Mouse (Mus musculus): ENCODE measurements at regions not wholly inside any gene's neighbourhood (a gene's known extent, or its start where the extent isn't known, plus 50 kb on each side); places are given as distances from the start of the nearest gene placed in this dataset.

DNA sequence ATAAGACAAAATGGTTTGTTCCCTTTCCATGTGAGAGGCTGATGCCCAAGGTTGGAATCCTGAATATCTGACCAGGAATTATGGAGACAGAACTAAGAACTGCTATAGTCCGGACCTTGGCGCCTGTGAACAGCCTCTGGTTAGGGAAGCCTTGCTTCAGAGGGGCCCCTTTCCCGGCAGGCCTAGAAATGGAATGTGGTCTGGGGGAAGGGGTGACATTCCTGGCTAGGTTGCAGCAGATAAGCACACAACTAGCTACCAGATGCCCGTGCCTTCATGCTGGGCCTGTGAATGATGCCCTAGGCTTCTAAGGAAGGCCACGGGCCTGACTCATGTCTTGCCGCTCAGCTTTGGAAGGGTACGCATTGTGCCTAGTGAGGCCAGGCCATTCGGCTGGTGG lies 89.4 kb downstream of the Snrpe start:
- no peaks in the 10 kb centered on the region for H3K4me1 ChIP-seq (ENCODE audit: insufficient read depth, low read length)
- H3K9ac ChIP-seq (replicated peaks; ENCODE audit: low read length), result no peak overlapping the region
- no peaks in the 10 kb centered on the region for H3K27me3 ChIP-seq (ENCODE audit: insufficient read depth, low read length)
- no peaks in the 10 kb centered on the region for H3K9me3 ChIP-seq (ENCODE audit: low read length)
- H3K4me3 ChIP-seq (ENCODE audit: low read length), result no peak overlapping the region
- H3K4me2 ChIP-seq (replicated peaks; ENCODE audit: low read depth, low read length), result no peak overlapping the region
- WGBS, result 68% methylated on average over 8 of the region's 8 CpGs
- no peak for ATAC-seq (ENCODE audit: low FRiP score, low TSS enrichment)
- no peaks in the 10 kb centered on the region for H3K36me3 ChIP-seq (ENCODE audit: insufficient read depth, low read length)
- H3K27ac ChIP-seq (ENCODE audit: low read length), result no peak overlapping the region

DNA sequence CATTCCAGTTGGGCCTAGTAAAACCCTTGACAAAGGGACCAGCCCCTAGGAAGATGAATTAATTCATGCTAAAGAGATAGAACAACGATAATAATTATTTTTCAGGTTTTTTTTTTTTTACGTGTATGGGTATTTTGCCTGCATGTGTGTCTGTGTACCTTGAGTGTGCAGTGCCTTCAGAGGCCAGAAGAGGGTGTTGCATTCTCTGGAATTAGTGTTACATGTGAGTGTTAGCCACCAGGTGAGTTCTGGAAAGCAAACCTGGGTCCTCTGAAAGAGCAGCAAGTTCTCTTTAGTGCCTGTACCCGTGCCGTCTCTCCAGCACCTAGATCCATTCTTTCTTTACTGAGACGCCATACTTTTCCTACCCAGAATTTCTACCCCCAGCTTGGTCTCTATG lies 92.8 kb upstream of the Sox13 start:
- Histone ChIP-seq H3K9me3 (ENCODE audit: low read length) (no peaks in the 10 kb centered on the region), H3K9ac (replicated peaks; ENCODE audit: low read length) (no peak overlapping the region), H3K27ac (ENCODE audit: low read length) (no peak overlapping the region), H3K4me2 (replicated peaks; ENCODE audit: low read depth, low read length) (no peak overlapping the region), H3K27me3 (ENCODE audit: insufficient read depth, low read length) (no peaks in the 10 kb centered on the region), H3K36me3 (ENCODE audit: insufficient read depth, low read length) (no peaks in the 10 kb centered on the region), H3K4me1 (ENCODE audit: insufficient read depth, low read length) (no peaks in the 10 kb centered on the region), H3K4me3 (ENCODE audit: low read length) (no peak overlapping the region)
- 95% methylated on average over 5 of the region's 5 CpGs for WGBS
- no peak for ATAC-seq (ENCODE audit: low FRiP score, low TSS enrichment)

GRCm38 (mm10) chr1:133504116-133504515 lies 79.9 kb upstream of the Sox13 start:
- Histone ChIP-seq H3K36me3 (ENCODE audit: insufficient read depth, low read length) (no peaks in the 10 kb centered on the region), H3K4me3 (ENCODE audit: low read length) (no peak overlapping the region), H3K27me3 (ENCODE audit: insufficient read depth, low read length) (no peaks in the 10 kb centered on the region), H3K4me1 (ENCODE audit: insufficient read depth, low read length) (no peaks in the 10 kb centered on the region), H3K9me3 (ENCODE audit: low read length) (no peaks in the 10 kb centered on the region), H3K4me2 (replicated peaks; ENCODE audit: low read depth, low read length) (no peak overlapping the region), H3K9ac (replicated peaks; ENCODE audit: low read length) (no peak overlapping the region), H3K27ac (ENCODE audit: low read length) (no peak overlapping the region)
- ATAC-seq (ENCODE audit: low FRiP score, low TSS enrichment), result no peak
- WGBS, result 38% methylated on average over 3 of the region's 3 CpGs

- Histone ChIP-seq H3K9ac (replicated peaks; ENCODE audit: low read length) (no peak overlapping the region), H3K4me3 (ENCODE audit: low read length) (no peak overlapping the region), H3K27me3 (ENCODE audit: insufficient read depth, low read length) (no peaks in the 10 kb centered on the region), H3K9me3 (ENCODE audit: low read length) (no peaks in the 10 kb centered on the region), H3K36me3 (ENCODE audit: insufficient read depth, low read length) (no peaks in the 10 kb centered on the region), H3K4me2 (replicated peaks; ENCODE audit: low read depth, low read length) (no peak overlapping the region), H3K27ac (ENCODE audit: low read length) (no peak overlapping the region), H3K4me1 (ENCODE audit: insufficient read depth, low read length) (no peaks in the 10 kb centered on the region)
- 91% methylated on average over 2 of the region's 2 CpGs for WGBS
- no peak for ATAC-seq (ENCODE audit: low FRiP score, low TSS enrichment)
These were observed 79.2 kb upstream of the Sox13 start for GRCm38 (mm10) chr1:133503336-133503735.

DNA sequence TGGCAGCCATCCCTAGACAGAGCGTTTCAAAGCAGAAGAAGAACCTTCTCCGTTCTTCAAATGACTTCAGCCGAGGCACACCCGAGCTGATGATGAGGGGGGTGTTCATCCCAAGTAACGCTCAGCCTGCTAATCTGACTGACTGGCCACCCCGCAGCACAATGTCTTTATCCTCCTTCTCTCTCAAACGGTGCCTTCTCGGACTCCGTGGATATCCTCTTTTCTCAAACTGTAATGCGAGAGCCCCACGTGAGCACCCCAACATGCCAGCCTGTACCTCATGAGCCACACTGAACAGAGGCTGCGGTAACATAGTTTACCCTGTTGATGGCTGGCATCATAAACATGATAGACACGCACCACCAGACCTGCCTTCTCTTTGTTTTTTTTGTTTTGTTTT lies 76.8 kb upstream of the Sox13 start:
- H3K4me3 ChIP-seq (ENCODE audit: low read length), result no peak overlapping the region
- no peaks in the 10 kb centered on the region for H3K4me1 ChIP-seq (ENCODE audit: insufficient read depth, low read length)
- H3K9ac ChIP-seq (replicated peaks; ENCODE audit: low read length), result no peak overlapping the region
- H3K36me3 ChIP-seq (ENCODE audit: insufficient read depth, low read length), result no peaks in the 10 kb centered on the region
- ATAC-seq (ENCODE audit: low FRiP score, low TSS enrichment), result no peak
- H3K9me3 ChIP-seq (ENCODE audit: low read length), result no peaks in the 10 kb centered on the region
- no peak overlapping the region for H3K4me2 ChIP-seq (replicated peaks; ENCODE audit: low read depth, low read length)
- no peaks in the 10 kb centered on the region for H3K27me3 ChIP-seq (ENCODE audit: insufficient read depth, low read length)
- 60% methylated on average over 13 of the region's 13 CpGs for WGBS
- no peak overlapping the region for H3K27ac ChIP-seq (ENCODE audit: low read length)

DNA sequence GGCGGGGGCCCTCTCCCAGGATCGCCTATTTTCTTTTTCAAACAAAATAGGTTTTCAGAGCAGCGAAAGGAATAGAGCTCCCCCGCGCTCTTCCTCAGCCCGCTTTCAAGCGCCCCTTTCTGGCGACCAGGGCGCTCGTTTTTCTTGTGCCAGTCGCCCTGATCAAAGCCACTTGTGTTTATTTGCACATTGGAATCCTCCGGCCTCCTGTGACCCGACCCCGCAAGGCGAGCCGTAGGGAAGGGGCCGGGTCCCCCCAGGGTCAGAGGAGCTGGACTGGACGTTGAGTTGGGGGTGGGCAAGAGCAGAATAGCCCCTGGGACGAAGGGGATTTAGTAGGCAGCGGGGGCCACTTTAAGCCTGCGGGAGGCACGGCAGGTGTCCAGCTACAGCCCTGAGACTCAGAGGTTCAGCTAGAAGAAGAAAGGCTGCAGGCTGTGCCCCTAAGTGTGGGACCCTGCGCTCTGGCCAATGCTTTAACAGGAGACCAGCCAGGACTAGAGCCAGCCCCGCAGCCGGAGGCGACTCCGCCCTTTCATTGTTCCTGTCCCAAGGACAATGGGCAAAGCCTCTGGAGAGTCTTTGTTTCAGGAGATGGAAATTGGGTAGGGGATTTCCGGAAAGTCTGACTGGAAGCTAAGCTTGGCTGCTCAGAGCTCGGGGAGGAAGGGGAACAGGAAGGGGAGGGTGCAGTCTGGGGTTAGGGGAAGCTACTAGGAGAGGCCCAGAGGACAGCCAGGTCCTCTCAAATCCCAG lies 69.0 kb upstream of the Sox13 start:
- ATAC-seq (ENCODE audit: low FRiP score, low TSS enrichment), result peak; percentile 83
- peak overlapping the region; percentile 75 for H3K9ac ChIP-seq (replicated peaks; ENCODE audit: low read length)
- H3K4me1 ChIP-seq (ENCODE audit: insufficient read depth, low read length), result peaks cover 27% of the 10 kb centered on the region
- H3K27ac ChIP-seq (ENCODE audit: low read length), result peak overlapping the region; percentile 95
- no peaks in the 10 kb centered on the region for H3K27me3 ChIP-seq (ENCODE audit: insufficient read depth, low read length)
- no peaks in the 10 kb centered on the region for H3K9me3 ChIP-seq (ENCODE audit: low read length)
- no peaks in the 10 kb centered on the region for H3K36me3 ChIP-seq (ENCODE audit: insufficient read depth, low read length)
- 2% methylated on average over 29 of the region's 29 CpGs for WGBS
- peak overlapping the region; percentile 71 for H3K4me2 ChIP-seq (replicated peaks; ENCODE audit: low read depth, low read length)
- H3K4me3 ChIP-seq (ENCODE audit: low read length), result peak overlapping the region; percentile 43

DNA sequence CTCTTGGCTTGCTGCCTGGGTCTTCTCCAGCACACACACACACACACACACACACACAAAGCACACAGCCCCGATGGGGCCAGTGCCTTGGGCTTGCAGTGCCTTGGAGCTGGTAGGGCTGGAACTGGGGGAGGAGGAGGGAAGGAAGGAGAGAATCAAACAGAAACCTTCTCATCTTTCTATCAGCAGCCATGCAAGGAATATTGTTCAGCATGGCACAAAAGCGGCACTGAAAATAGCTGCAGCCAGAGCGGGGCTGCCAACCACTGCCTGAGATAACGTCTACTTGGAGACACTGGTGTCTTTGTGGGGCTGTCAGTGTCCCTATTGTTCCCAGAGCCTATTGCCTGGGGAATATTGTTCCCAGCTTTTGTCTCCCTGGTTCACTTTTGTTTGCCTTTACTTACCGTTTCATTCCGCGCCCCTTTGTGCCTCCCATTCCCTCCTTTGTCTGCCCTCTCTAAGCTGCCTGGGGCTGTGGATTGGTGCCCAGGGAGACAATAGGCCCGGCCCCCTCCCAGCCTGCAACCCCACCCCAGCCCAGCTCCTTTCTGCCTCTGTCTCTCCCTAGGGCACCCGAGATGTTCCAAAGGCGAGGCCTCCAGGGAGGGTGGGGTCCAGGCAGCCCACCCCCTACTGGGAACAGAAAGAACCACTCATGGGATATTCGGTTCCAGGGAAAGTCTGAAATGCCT lies 68.3 kb upstream of the Sox13 start:
- H3K27me3 ChIP-seq (ENCODE audit: insufficient read depth, low read length), result no peaks in the 10 kb centered on the region
- peak; percentile 80 for ATAC-seq (ENCODE audit: low FRiP score, low TSS enrichment)
- no peaks in the 10 kb centered on the region for H3K9me3 ChIP-seq (ENCODE audit: low read length)
- peak overlapping the region; percentile 75 for H3K9ac ChIP-seq (replicated peaks; ENCODE audit: low read length)
- WGBS, result 7% methylated on average over 11 of the region's 11 CpGs
- H3K27ac ChIP-seq (ENCODE audit: low read length), result peak overlapping the region; percentile 95
- H3K4me1 ChIP-seq (ENCODE audit: insufficient read depth, low read length), result peaks cover 27% of the 10 kb centered on the region
- H3K36me3 ChIP-seq (ENCODE audit: insufficient read depth, low read length), result no peaks in the 10 kb centered on the region
- H3K4me2 ChIP-seq (replicated peaks; ENCODE audit: low read depth, low read length), result peak overlapping the region; percentile 71
- H3K4me3 ChIP-seq (ENCODE audit: low read length), result peak overlapping the region; percentile 43

GRCm38 (mm10) chr1:133491857-133492290 lies 67.7 kb upstream of the Sox13 start:
- WGBS, result 31% methylated on average over 4 of the region's 4 CpGs
- Histone ChIP-seq H3K4me3 (ENCODE audit: low read length) (no peak overlapping the region), H3K4me1 (ENCODE audit: insufficient read depth, low read length) (peaks cover 28% of the 10 kb centered on the region), H3K9ac (replicated peaks; ENCODE audit: low read length) (peak overlapping the region; percentile 75), H3K27me3 (ENCODE audit: insufficient read depth, low read length) (no peaks in the 10 kb centered on the region), H3K4me2 (replicated peaks; ENCODE audit: low read depth, low read length) (peak overlapping the region; percentile 71), H3K27ac (ENCODE audit: low read length) (peak overlapping the region; percentile 95), H3K9me3 (ENCODE audit: low read length) (no peaks in the 10 kb centered on the region), H3K36me3 (ENCODE audit: insufficient read depth, low read length) (no peaks in the 10 kb centered on the region)
- ATAC-seq (ENCODE audit: low FRiP score, low TSS enrichment), result peak; percentile 5; the same call in 1 of the 2 replicates

- Histone ChIP-seq H3K27me3 (ENCODE audit: insufficient read depth, low read length) (no peaks in the 10 kb centered on the region), H3K4me2 (replicated peaks; ENCODE audit: low read depth, low read length) (no peak overlapping the region), H3K4me3 (ENCODE audit: low read length) (no peak overlapping the region), H3K4me1 (ENCODE audit: insufficient read depth, low read length) (peaks cover 32% of the 10 kb centered on the region), H3K9ac (replicated peaks; ENCODE audit: low read length) (no peak overlapping the region), H3K36me3 (ENCODE audit: insufficient read depth, low read length) (no peaks in the 10 kb centered on the region), H3K9me3 (ENCODE audit: low read length) (no peaks in the 10 kb centered on the region), H3K27ac (ENCODE audit: low read length) (no peak overlapping the region; the same call in 1 of the 2 replicates)
- 77% methylated on average over 8 of the region's 8 CpGs for WGBS
- no peak for ATAC-seq (ENCODE audit: low FRiP score, low TSS enrichment)
These were observed 63.2 kb upstream of the Sox13 start for GRCm38 (mm10) chr1:133487171-133487901.

Measured in kidney, embryonic 16.5 days (tissue).